Comparison of ENCODE assay signal across 8 mouse cellular contexts in genomic region chr6:100143586-100144301, GRCm38 (mm10).
A peak's percentile ranks its signal among the peaks of the same experiment; 100 is the strongest.
DNase-seq lines count a peak whose midpoint lies in the region; ATAC-seq and TF ChIP-seq lines count a peak whose summit lies in the region.

No protein-coding gene starts in this region.

- peaks cover 69% of the 10 kb centered on the region for H3K27me3 ChIP-seq in midbrain, embryonic 10.5 days (ENCODE audit: low read depth, poor library complexity, severe bottlenecking)
- H3K27me3 ChIP-seq in stomach, embryonic 15.5 days (replicated peaks), result no peaks in the 10 kb centered on the region
- H3K27me3 ChIP-seq in thymus, adult 2 months (ENCODE audit: control insufficient read depth, insufficient read depth, low read length), result no peaks in the 10 kb centered on the region

- H3K4me2 ChIP-seq in stomach, embryonic 15.5 days, result peak overlapping the region; percentile 44

- H3K4me1 ChIP-seq in midbrain, embryonic 10.5 days, result peaks cover 61% of the 10 kb centered on the region
- H3K4me1 ChIP-seq in stomach, embryonic 15.5 days, result peaks cover 32% of the 10 kb centered on the region
- 0 out of 2 replicates have a peak, but pooled peaks cover 4% of the 10 kb centered on the region for H3K4me1 ChIP-seq in thymus, adult 2 months (replicated peaks; ENCODE audit: control insufficient read depth, insufficient read depth, low read length)

- TF ChIP-seq CTCF in thymus, adult 2 months (IDR thresholded peaks at IDR 0.05; ENCODE audit: borderline replicate concordance, control insufficient read depth, extremely low read depth, insufficient read depth, low read length, poor library complexity), result no peak

- H3K9me3 ChIP-seq in midbrain, embryonic 10.5 days (replicated peaks), result no peaks in the 10 kb centered on the region
- H3K9me3 ChIP-seq in stomach, embryonic 15.5 days, result no peaks in the 10 kb centered on the region

- TF ChIP-seq POLR2A in thymus, adult 2 months (IDR thresholded peaks at IDR 0.05; ENCODE audit: control insufficient read depth, extremely low read depth, insufficient read depth, low read length, poor library complexity), result no peak

- H3K36me3 ChIP-seq in midbrain, embryonic 10.5 days, result no peaks in the 10 kb centered on the region
- no peaks in the 10 kb centered on the region for H3K36me3 ChIP-seq in stomach, embryonic 15.5 days
- no peaks in the 10 kb centered on the region for H3K36me3 ChIP-seq in thymus, adult 2 months (ENCODE audit: control insufficient read depth, insufficient read depth, low read length)

- peak; percentile 70 for DNase-seq in adrenal gland, postnatal 25 days
- peak; percentile 66 for DNase-seq in fat pad, adult 2 months (ENCODE audit: extremely low read depth, low read depth, low spot score)
- peak; percentile 86 to 88 for DNase-seq in heart, adult 9 months (ENCODE audit: low spot score in 2 of 2)
- DNase-seq in kidney, adult 8-10 months, result peak; percentile 38 to 40
- peak; percentile 90 for DNase-seq in left cerebral cortex, postnatal 4 days
- peak; percentile 69 for DNase-seq in midbrain, embryonic 10.5 days (ENCODE audit: low spot score)
- DNase-seq in thymus, adult 2 months, result no peak

- peak overlapping the region; percentile 38 for H3K4me3 ChIP-seq in midbrain, embryonic 10.5 days
- peak overlapping the region; percentile 11; the same call in 1 of the 2 replicates for H3K4me3 ChIP-seq in stomach, embryonic 15.5 days (replicated peaks)
- no peak overlapping the region for H3K4me3 ChIP-seq in thymus, adult 2 months (ENCODE audit: control insufficient read depth, insufficient read depth, low read length)

- 3% methylated on average over 16 of the region's 16 CpGs for WGBS in midbrain, embryonic 10.5 days
- 14% methylated on average over 16 of the region's 16 CpGs for WGBS in stomach, embryonic 15.5 days
- 64% methylated on average over 16 of the region's 16 CpGs for WGBS in thymus, adult 2 months

- intact Hi-C loops in left cerebral cortex, postnatal 4 days (cut with DNase I), result no loop called here

- no peak overlapping the region for H3K9ac ChIP-seq in stomach, embryonic 15.5 days

- ATAC-seq in stomach, embryonic 15.5 days (ENCODE audit: insufficient read depth, low FRiP score, low read depth), result 0 out of 2 replicates have a peak, but pooled peaks have one; percentile 32

- H3K27ac ChIP-seq in midbrain, embryonic 10.5 days (replicated peaks), result peak overlapping the region; percentile 82
- peak overlapping the region; percentile 82 for H3K27ac ChIP-seq in stomach, embryonic 15.5 days
- no peak overlapping the region for H3K27ac ChIP-seq in thymus, adult 2 months (ENCODE audit: control insufficient read depth, insufficient read depth, low read length)
